Mouse (Mus musculus) cerebellum, adult 8-10 months (tissue): ENCODE results near the gene Prkn.
A peak's percentile ranks its signal among the peaks of the same experiment; 100 is the strongest.

Experiments
- DNase-seq: peaks from one replicate; pipeline ENCODE4 v3.0.0; 2022

Gene Prkn

DNA sequence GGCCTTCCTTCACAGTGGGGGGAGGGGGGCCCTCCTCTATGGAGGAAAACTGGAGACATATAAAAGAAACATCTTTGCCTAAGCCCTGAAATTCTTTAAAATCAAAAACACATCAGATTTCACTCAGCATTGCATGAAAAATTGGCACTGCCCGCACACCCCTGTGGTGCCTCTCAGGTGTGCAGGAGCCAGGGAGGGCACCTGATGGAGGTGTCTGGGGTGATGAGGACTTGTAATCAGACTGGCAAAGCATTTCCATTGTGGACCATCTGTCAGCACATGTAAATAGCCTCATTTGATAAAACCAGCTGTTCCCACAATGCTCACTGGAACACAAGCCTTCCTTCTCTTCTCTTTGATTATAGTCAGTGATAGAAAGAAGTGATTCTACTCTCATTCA is 928.8 kb downstream of the Prkn start:
- peak; percentile 53 for DNase-seq

DNA sequence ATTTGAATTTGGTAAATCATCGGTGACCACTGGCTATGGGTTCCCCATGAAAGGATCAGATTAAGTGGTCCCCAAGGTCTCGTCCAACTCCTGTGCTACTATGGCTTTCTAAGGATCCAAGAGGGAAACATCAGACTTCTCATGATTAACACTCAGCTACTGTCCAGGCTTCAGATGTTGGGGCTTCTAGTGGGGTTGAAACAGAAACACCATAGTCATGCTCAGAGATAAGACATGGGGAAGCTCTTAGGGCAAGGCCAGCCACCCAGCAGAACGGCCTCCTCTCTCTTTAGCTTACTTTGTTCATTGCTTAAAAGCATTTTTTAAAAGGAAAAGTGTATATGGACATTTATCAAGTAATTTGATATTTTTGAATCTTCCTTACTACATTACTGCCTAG is 929.3 kb downstream of the Prkn start:
- DNase-seq: no peak

DNA sequence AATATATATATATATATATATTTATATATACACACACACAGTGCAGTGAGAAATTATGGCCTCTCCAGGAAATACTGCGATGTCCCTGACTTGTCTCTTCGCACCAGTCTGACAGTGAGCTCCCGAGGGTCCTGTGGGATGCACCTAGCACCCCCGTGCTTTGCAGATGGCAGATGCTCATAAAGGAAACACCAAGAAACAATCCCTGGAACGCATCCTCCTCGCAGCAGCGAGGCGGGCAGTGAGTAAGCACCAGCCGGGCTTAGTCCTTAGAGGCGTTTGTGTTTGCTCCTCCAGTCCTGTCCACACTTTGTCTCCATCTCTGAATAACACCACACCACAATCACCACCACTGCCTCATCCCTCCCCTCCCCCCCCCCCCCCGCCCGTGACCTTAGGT is 939.4 kb downstream of the Prkn start:
- DNase-seq: no peak

DNA sequence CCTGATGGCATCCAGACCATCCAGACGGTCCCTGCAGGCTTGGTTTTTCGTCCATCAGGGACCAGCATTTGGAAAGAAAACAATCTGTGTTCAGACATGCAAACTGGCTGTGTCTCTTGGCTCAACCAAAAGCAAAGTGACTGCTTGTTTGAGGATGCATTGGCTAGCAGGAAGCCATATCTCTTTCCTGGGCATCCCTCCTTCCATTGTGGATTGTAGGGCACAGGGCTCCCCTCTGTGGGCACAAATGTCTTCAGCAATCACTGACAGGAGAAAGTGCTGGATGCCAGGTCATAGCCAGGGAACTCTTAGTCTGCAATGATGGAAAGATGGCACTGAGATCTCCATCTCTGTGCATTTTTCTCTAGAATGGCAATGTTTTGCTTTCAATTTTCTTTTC is 939.8 kb downstream of the Prkn start:
- DNase-seq: no peak

DNA sequence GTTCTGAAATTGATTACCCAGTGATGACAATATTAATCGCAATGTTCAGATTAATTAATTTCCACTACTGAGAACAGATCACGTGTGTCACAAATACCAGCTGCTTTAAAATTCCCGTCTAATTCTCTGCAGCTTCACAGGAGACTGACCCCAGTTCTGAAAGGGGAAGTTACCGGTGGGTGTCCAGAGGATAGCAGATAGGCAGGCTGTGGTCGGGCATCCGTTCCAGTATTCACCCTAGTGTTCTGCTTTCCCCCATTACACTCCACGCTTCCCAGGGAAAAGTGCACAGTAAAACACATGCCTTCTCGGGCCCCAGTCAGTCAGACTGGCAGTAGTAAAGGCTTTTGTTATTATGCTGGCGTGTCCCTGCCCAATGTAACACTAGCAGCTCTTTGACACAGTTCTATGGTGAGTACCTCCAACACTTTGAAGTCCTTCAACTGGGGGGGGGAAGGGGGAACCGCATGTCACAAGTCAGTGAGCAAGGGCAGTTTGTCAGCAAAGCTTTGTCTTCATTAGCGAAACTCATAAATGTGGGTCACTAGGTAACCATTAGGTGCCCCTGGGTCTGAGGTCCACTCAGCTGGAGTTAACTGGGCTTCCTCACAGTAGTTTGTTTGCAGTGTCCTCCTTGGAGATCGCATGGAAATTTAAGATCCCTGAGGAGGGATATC is 940.8 kb downstream of the Prkn start:
- DNase-seq: no peak

DNA sequence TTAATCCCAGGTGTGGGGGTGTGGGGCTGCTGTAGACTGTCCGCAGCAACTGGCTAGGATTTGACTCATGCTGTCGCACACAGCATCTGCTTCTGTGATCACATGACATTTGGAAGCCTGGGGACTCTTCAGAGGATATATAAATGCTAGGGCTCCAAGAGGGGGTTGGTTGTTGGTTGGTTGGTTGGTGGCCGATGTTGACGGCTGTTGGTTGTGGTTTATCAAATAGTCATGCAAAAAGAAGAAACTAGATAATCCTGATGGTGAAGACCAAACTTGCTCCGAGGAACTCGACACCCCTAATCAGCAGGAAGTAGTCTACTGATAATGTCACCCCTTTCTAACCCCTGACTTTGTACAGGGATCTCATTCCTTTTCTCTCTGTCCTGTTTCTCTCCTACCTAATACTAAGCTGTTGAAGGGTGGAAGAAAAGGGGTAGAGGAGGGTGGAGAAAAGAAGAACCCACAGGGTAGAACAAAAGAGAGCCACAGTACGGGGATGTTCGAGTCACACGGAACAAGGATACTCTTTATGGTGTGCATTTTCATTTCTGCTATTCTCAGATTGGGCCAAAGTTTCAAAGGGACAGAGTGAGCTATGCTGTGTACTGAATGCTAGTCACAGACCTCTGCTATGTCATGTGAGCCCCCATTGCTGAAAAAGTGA is 948.2 kb downstream of the Prkn start:
- DNase-seq: no peak

DNA sequence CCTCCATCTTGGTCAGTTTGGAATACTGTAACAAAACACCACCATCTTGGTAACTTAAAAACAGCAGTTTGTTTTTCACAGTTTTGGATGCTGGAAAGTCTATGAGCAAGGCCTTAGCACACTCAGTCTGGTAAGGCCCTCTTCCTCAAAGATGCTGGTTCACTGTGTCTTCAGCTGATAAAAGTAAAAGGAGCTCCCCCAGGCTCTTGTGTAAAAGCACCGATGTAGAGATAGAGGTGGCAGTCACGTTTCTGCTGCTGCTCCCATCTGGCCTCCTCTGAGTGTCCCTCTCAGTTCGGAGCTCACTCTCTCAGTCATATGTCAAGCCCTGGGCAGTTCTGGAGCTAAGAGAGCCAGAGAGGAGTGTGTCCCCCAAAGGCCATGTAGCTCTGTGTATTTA is 955.8 kb downstream of the Prkn start:
- no peak for DNase-seq

DNA sequence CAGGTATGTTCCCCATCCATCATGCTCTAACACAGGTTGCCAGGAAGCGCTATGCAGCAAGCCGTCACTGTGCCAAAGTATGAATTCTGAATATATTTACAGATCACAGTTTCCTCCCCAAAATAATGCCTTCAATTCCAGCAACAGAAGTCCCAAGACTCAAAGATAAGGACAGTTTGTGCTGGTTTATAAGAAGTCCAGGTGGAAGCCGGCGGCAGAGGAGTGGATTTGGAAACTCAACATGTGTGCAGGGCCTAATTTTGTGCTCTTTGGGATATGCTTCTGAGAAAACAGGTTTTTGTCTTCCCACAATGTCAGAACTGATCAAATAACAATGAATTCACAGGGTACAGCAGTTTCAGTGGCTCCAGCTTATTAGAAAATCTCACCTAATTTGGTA is 961.0 kb downstream of the Prkn start:
- no peak for DNase-seq

DNA sequence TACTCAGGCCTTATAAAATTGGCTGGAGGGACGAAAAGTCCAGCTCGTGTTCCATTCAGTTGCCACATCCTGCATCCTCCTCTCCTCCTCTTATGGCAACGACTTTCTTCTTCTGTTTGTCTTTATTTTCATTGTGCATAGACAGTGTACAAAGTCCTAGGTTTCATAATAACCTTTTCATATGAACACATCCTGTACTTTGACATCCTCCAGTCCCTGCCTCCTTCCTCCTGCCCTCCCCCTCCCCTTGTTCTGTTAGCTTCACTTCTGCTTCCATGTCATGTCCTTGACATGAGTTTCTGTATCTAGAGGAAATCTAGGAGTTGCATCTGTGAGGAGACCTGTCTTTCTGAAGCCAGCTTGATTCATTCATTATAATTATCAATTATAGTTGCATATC is 967.1 kb downstream of the Prkn start:
- DNase-seq: no peak

DNA sequence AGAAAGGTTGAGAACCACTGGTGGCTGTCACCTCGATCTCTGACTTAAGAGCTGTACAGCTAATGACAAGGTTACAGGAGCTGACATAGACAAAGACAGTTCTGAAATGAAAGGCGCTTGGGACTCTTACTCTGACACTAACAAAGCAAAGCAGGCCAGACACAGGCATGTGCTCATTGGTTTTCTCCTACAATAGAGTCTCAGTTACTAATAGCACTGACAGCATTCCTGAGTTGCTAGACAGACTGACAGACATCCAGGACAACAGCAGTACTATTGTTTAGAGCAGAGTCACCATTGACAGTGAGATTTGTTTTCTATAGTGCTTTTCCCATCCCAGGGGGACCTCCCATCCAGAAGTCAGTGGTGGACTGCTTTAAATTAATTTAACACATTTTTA is 977.7 kb downstream of the Prkn start:
- no peak for DNase-seq

DNA sequence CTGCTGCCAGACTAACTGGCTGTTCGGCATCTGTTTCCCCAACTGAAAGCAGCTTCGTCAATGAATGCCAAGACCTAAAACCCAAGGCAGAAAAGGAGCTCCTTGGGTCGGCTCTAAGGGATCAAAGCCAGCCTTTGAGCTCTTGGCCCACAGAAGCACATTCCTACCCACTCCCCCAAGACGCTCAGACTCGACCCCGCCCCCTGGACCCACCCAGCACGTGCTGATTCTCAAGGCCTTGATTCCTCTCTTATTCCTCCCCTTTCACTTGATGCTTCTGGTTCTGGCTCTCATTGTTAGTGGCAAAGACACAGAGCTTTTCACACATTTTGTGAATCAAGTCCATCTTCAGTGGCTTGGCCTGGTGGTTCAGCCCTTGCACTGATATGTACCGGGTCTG is 979.3 kb downstream of the Prkn start:
- DNase-seq: no peak

DNA sequence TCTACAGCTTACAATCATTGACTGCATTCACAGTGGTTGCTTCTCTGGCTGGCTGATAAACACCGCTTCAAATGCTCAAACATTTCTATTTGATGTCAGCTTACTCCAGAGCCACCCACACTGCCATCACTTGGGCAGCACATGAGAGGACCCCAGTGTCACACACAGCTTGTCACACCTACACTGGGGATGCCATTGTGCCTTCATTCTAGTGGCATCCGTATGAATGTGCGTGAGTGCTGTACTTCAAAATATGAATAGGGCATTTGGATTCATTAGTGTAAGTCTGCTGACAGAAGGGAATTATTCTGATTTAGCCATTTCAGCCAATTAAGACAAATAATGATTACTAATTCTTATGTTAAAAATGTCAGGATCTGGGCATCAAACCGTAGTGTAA is 980.6 kb downstream of the Prkn start:
- no peak for DNase-seq

DNA sequence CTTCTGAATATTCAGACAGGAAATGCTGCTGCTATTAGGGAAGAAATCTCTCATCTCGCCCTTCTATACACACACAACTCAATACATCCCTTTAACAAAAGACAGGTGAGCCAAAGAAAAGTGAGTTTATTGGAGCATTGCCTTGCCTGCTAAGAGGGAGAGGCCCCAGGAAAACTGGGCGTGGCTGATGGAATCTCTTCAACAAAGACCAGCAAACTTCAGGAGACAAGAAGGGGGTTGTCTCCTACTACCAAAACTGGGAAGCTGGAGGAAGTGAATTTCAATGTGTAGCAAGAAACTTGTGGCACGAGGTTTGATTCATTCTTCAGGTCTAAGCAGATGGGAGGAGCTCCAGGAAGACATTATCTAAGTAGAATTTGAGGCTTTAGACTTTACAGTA is 989.3 kb downstream of the Prkn start:
- no peak for DNase-seq

DNA sequence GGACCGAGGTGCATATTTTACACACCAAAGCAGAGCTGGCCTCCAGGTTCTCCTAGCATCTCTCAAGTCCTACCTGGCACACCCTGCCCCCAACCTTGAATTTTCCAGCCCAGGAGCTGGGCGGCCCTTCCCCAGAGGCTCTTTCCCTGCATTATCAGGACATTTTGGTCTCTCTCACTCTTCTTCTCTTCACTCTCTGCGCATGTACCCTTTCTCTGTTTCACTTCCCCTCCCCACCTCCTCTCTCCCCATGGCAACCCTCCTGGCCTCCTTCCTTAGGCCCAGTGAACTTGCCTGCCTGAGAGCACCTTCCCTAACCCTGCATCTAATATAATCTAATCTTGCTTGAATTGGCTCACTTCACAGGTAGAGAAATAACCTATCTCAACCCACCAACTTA is 996.9 kb downstream of the Prkn start:
- DNase-seq: no peak

DNA sequence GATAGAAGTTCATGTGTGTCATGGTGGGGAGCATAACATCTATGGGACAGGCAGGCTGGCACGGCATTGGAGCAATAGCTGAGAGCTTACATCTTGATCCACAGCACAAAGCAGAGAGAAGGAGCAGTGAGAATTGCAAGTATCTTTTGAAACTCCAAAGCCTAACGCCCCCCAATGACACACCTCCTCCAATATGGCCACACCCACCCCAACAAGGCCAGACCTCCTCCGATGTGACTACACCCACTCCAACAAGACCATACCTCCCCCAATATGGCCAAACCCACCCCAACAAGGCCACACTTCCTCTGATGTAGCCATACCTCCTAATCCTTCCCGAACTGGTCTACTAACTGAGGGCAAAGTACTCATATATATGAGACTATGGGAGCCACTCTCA is 1004.3 kb downstream of the Prkn start:
- no peak for DNase-seq

DNA sequence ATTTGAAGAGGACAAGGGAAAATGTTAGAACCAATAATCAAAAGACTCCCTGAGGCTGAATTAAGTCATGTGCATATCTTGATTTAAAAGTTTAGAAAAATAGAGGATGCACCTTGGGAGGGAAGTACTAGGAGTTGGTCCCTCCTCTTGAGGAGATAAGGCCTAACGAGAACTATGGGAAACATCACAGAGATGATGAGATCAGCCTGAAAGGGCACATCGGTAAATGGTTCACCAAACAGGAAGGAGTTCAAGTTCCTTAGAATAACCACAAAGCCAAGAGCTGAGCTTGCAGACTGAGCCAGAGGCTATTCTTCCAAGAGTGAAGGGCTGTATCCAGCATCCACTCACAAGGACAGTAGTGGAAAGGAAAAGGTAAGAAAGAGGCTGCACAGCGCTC is 1004.8 kb downstream of the Prkn start:
- DNase-seq: no peak

DNA sequence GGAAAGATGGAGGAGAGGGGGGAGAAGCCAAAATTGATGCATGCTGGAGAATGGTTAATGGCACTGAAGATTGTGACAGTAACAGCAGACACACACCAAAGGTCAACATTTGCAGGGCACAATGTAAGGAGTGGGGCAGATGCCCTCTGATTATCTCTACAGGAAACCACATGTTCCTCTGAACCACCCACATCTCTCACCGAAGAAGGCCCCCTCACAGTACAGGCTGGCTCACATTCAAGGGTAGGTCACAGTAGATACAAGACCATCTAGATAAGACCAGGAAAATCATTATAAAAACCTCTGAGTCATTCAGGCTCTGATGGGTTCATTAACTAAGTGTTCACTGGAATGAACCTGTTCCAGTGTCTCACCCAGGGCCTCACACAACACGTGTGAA is 1005.3 kb downstream of the Prkn start:
- no peak for DNase-seq

DNA sequence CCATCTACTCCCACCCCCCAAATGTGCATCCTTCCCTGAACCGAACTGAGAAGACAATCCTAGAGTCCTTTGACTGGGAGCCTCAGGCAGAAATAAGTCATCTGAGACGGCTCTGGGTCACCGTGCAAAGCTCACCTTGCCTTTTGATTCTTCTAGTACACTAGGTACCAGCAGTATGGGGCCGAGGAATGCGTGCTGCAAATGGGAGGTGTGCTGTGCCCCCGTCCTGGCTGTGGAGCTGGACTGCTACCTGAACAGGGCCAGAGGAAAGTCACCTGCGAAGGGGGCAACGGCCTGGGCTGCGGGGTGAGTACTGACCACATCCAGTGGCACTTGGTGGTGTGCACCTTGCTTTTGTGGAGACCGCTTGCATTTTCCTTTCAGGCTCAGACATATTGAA is 1014.4 kb downstream of the Prkn start:
- DNase-seq: no peak

DNA sequence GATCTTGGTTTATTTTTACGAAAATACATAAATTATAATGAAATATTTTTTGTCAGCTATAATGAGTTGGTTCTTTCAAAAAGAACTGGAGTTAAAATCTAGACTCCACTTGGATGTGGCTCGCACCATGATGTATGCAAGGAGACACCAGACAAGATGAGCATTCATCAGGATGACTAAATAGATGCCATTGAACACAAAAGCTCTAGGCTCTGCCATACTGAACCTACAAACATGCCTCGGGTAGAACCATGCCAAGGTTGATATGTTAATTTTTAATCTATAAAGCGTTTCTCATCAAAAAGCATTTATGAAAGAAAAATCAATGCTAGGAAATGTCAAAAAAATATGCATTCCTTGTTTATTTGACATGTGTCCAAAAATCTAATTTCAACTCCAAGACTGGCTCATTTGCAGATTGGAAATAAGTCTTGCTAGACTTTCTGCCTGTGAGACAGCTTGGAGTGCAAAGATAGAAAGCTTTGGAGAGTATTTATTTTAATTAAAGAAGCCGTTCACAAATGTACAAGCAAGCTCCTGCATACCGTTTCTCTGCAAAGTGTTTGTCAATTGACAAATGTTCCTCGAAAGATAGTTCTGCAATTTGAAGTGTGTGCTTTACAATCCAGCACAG is 1018.7 kb downstream of the Prkn start:
- DNase-seq: no peak

DNA sequence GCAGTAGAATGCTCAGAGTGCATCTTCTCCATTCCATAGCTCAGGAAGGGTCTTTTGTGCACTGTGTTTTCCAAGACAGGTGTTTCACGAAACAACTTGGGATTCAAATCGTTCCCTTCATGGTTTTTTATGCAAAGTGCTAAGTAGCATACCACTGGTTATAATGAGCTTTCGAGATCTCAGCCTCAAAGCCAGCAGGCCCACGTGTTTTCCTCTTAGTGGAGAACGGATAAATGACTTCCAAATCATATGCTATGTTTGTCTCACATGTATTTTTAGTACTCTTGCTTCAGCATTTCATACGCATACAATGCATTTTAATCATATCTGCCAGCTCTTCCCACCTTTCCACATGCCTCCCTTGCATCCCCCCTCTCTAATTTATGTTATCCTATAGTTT is 1021.0 kb downstream of the Prkn start:
- DNase-seq: no peak

DNA sequence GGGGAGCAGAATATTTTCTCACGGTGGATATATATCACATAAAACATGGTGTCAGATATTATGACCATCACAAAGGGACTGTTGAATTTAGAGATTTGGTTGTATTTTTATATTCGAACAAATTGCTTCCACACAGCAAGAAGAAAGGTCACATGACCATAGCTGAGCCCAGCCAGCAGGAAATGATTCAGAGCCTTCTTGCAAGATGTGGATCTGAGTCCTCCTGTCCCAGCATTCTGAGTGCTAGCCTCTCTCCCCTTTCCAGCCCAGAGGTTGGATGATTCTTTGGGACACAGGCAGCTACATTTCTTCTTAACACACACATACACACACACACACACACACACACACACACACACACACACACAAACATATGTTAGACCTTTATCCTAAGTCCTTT is 1022.2 kb downstream of the Prkn start:
- no peak for DNase-seq

DNA sequence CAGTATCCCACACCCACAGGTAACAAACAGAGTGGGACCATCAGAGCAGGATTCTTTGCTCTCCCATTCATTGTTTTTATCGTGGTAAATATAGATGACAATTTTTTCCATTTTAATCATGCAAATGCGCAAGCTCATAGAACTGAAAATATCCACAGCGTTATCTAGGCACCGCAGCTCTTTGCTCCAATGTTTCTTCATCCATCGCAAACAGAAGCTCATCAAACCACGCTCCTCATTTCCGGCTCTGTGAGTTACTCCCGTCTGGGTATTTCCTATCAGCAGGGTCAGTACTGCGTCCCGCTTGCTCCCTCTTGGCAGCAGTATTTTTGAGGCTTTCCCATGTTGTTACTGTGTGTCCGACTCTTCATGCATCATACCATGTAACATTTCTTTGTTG is 1022.8 kb downstream of the Prkn start:
- no peak for DNase-seq

DNA sequence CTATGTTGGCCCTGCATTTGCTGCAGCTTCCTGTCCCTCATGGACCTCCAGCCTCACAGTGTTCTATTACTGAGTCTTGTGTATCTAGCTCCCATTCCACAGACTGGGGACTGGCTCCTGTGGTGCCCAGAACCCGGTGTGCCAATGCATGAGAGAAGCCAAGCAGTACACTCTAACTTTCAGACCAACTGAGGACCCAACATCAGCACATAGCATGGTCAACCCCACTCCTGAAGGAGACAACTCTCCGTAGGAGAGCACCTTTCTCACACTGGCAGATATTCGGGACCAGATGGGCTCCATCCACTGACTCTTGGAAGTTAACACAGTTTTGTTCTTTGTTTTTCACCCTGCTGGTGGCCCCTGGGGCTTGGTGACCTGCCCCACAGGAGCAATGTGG is 1026.0 kb downstream of the Prkn start:
- no peak for DNase-seq

DNA sequence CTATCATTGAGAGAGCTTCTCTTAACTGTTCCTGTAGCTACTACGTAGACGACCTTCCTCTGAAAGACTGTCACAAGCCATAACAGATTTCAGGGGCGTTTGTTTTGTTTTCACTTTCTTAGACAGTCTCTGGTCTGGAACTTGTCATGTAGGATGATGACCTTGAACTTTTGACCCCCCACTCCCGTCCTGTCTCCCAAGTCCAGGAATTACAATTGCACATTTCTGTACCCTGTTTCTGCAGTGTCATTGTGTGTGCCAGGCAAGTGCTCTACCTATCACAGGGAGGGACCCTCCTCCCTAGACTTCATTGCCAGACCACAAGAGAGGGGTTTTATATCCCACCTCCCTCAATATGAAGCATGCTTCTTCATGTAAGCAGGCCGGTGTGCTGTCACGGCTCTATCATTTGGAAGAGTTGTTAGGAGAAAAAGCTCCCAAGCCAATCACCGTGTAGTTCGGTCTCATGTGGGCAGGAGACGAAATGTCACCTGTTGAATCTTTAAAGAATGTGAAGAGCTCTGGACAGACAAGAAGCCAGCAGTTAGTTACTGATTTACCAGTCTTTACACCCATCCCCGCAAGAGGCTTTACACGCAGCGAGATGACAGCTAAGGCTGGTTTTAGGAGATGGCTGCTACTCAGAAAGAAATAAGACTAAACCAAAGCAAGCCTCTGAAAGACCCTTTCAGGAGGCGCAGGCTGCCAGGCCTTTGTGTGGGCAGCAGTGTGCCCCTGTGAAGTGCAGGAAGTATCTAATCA is 1027.3 kb downstream of the Prkn start:
- DNase-seq: no peak
